Mouse (Mus musculus) midbrain, embryonic 16.5 days (tissue): ENCODE results near the gene 9230110F15Rik. TPM values are rescaled to one million over a fixed set of nuclear protein-coding genes. Genes with fewer than 3 reads are reported as not detected.
"Not testable (repeated sequence)": the region's sequence is repeated elsewhere in the genome, so short reads cannot be mapped to it uniquely, and the experiment has no call there.

Experiments used
- ATAC-seq: fragments of 200-750 bp; cut with Nextera tagmentation; 2 replicates; pipeline ENCODE4 v1.8.0; 2017; ENCODE audit warnings: moderate TSS enrichment
- H3K27ac ChIP-seq: fragments of 300-500 bp; sonication (generic); 2 replicates; pipeline ENCODE4 v1.5.1; 2014; ENCODE audit warnings: mild to moderate bottlenecking, low read length, mixed read lengths
- H3K27me3 ChIP-seq: fragments of 300-500 bp; sonication (generic); 2 replicates; pipeline ENCODE4 v1.6.1; 2014; ENCODE audit warnings: low read depth, low read length, mixed read lengths; ENCODE audit not compliant: control insufficient read depth, insufficient read depth
- H3K36me3 ChIP-seq: fragments of 300-500 bp; sonication (generic); 2 replicates; pipeline ENCODE4 v1.6.1; 2014; ENCODE audit warnings: mild to moderate bottlenecking, low read length, moderate library complexity, mixed read lengths; ENCODE audit not compliant: control insufficient read depth, insufficient read depth
- H3K4me1 ChIP-seq: fragments of 300-500 bp; sonication (generic); 2 replicates; pipeline ENCODE4 v1.6.1; 2014; ENCODE audit warnings: mild to moderate bottlenecking, low read length, mixed read lengths; ENCODE audit not compliant: control insufficient read depth, insufficient read depth
- H3K4me2 ChIP-seq: fragments of 300-500 bp; sonication (generic); 2 replicates; pipeline ENCODE4 v1.6.1; 2014; ENCODE audit warnings: mild to moderate bottlenecking, low read length, mixed read lengths
- H3K4me3 ChIP-seq: fragments of 300-500 bp; sonication (generic); 2 replicates; pipeline ENCODE4 v1.5.1; 2014; ENCODE audit warnings: low read depth, mild to moderate bottlenecking, low read length, moderate library complexity, mixed read lengths
- H3K9ac ChIP-seq: fragments of 300-500 bp; sonication (generic); 2 replicates; pipeline ENCODE4 v1.6.1; 2014; ENCODE audit warnings: low read depth, low read length, mixed read lengths
- H3K9me3 ChIP-seq: fragments of 300-500 bp; sonication (generic); replicated peaks from 2 replicates; pipeline ENCODE4 v1.6.1; 2014; ENCODE audit warnings: mild to moderate bottlenecking, low read length, mixed read lengths; ENCODE audit not compliant: control insufficient read depth, poor library complexity, severe bottlenecking
- WGBS: fragments of 180-500 bp; shearing (Covaris S2); extraction: QIAGEN DNeasy Blood & Tissue Kit; methylation state at CpG from one replicate; pipeline ENCODE4 v1.1.7; 2014; 5-methylcytosine and 5-hydroxymethylcytosine counted together
- polyA plus RNA-seq: library from polyadenylated mRNA; unstranded; fragments of >200 nt; fragmentation: Nextera tagmentation; extraction: Ambion mirVana; gene quantifications from 2 replicates; pipeline ENCODE4 v1.2.1, GENCODE M21; 2015

Gene 9230110F15Rik
- 0.19 TPM in 1 of 2 replicates, not detected in the other for polyA plus RNA-seq

DNA sequence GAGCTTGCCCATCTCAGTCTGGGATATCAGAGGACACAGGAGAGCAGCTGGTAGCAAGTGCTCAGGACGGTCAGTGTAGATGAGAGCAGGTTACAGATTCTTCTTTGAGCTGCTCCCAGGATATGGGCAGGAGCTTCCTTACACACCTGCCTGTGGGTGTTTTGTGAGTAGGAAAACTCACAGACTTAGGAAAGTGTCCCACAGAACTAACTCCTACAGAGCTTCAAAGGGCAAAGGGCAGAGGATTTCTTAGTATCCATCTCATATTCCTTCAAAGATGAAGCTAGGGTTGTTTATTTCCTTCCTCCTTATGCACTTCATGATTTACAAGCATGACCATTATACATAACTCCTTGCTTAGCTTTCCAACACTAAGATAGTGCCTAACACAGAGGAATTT, at the start of gene 9230110F15Rik:
9230110F15Rik (minus strand) TSS at position 101 of the 400 bp plus-strand sequence.
- Histone ChIP-seq H3K4me3 (no peak within 1 kb of the TSS), H3K9me3 (no peaks in the 10 kb centered on the region), H3K4me1 (no peaks in the 10 kb centered on the region), H3K4me2 (no peak within 1 kb of the TSS), H3K36me3 (no peaks in the 10 kb centered on the region), H3K27me3 (no peaks in the 10 kb centered on the region), H3K9ac (no peak within 1 kb of the TSS), H3K27ac (no peak within 1 kb of the TSS)
- 70% methylated on average over 1 of the region's 1 CpGs for WGBS
- no peak for ATAC-seq

DNA sequence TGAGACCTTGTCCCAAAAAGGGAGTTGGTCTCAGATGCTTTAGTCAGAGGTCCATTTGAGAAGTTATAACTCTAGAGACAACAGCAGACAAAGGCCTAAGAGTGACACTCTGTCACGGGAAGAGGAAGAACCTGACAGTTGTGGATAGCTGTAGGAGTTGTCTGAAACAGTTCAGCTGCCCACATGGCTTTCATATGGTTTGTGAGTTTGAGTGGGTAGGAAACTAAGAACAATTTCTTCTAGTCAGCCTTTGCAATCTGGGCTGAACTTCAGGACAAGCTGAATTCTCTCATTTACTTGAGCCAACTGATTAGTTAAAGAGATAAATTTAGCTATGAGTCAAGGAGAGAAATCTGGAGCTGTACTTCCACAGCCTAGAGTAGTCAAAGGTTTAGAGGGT, 49.2 kb upstream of the 9230110F15Rik start:
- not testable (repeated sequence) for H3K4me2 ChIP-seq, H3K4me3 ChIP-seq, H3K27me3 ChIP-seq, H3K36me3 ChIP-seq, H3K9me3 ChIP-seq, ATAC-seq, H3K9ac ChIP-seq, H3K27ac ChIP-seq, H3K4me1 ChIP-seq
- WGBS: 60% methylated on average over 1 of the region's 1 CpGs

DNA sequence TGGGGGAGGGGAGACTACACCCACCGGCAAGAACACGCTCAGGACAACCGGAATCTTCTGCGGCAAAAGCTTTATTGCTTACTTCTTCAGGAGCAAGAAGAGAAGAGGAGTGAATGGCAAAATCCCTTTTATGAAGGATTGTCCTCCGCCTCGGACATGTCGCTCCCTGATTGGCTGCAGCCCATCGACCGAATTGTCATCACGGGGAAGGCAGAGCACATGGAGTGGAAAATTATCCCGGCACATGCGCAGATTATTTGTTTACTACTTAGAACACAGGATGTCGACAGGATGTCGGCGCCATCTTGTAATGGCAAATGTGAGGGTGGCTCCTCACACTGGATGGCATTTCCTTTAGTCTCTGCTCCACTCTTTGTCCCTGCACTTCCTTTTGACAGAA, 26.1 kb downstream of the 9230110F15Rik start:
- H3K4me2 ChIP-seq, H3K9me3 ChIP-seq, H3K9ac ChIP-seq, H3K36me3 ChIP-seq, ATAC-seq, H3K4me1 ChIP-seq, H3K27ac ChIP-seq, H3K27me3 ChIP-seq, H3K4me3 ChIP-seq: not testable (repeated sequence)
- 94% methylated on average over 15 of the region's 15 CpGs for WGBS

DNA sequence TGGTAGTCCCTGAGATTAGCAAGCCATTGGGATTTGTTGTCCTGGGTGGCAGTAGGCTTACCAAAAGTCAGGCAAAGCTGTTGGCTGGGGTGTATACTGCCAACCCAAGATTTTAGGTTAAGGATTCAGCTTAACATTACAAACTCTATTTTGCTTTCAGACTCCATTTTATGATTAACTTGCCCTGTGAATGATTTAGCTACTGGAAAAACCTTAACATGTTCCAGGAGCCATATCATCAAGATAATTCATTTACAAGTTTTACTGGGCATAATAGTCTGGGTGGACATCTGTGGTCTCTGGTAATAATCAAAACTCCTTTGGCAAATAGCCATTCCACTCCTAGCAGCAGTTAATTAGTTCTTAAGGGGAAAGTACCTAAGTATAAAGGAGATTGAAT, 45.8 kb downstream of the 9230110F15Rik start:
- no peak overlapping the region for H3K4me3 ChIP-seq
- H3K27me3 ChIP-seq: no peaks in the 10 kb centered on the region
- no peak for ATAC-seq
- no peaks in the 10 kb centered on the region; the same call in none of the 2 replicates for H3K9me3 ChIP-seq
- H3K4me1 ChIP-seq: no peaks in the 10 kb centered on the region
- no peak overlapping the region for H3K9ac ChIP-seq
- H3K4me2 ChIP-seq: no peak overlapping the region
- H3K36me3 ChIP-seq: no peaks in the 10 kb centered on the region
- H3K27ac ChIP-seq: no peak overlapping the region

DNA sequence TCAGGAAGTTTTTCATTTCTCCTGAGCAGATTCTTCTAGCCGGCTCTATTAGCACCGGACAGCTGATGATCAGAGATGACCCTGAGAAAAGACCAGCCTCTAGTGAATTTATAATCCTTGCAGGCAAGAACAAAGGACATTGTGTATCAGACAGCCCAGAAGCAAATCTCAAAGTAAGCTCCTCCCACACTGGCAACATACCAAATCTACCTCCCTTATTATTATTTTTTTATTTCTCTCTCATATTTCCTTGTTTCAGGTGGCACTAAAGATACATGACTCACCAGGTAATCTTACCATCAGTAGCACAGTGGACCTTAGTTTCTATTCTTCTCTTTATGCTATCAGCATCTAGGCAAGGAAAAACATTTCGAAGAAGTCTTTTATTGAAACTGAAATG, 53.9 kb downstream of the 9230110F15Rik start, which contains the start of the genes Gm27235 and D730048I06Rik:
Gm27235 (minus strand) TSS at position 101 of the 400 bp plus-strand sequence.
D730048I06Rik (minus strand) TSS at position 112 of the 400 bp plus-strand sequence.
- Histone ChIP-seq H3K9ac (no peak within 1 kb of the TSS), H3K4me2 (no peak within 1 kb of the TSS), H3K9me3 (peaks cover 11% of the 10 kb centered on the region), H3K36me3 (no peaks in the 10 kb centered on the region), H3K4me3 (no peak within 1 kb of the TSS), H3K27ac (no peak within 1 kb of the TSS), H3K27me3 (no peaks in the 10 kb centered on the region), H3K4me1 (no peaks in the 10 kb centered on the region)
- ATAC-seq: no peak
- 90% methylated on average over 3 of the region's 3 CpGs for WGBS

Other genes with a start within 250 kb of the 9230110F15Rik start
- gene Pate4, start 232.2 kb downstream of the 9230110F15Rik start, polyA plus RNA-seq: not detected in 2 replicates
- not detected in 2 replicates for gene Pate3, start 195.9 kb downstream of the 9230110F15Rik start, polyA plus RNA-seq
- gene Pate1, start 156.8 kb downstream of the 9230110F15Rik start, polyA plus RNA-seq: not detected in 2 replicates
- not detected in 2 replicates for gene Gm17677, start 103.1 kb downstream of the 9230110F15Rik start, polyA plus RNA-seq
- not detected in 2 replicates for gene Gm17727, start 66.0 kb downstream of the 9230110F15Rik start, polyA plus RNA-seq
- gene Gm27235, start 54.0 kb downstream of the 9230110F15Rik start, polyA plus RNA-seq: not detected in 2 replicates
- not detected in 2 replicates for gene D730048I06Rik, start 54.0 kb downstream of the 9230110F15Rik start, polyA plus RNA-seq
- gene 9230113P08Rik, start 64.3 kb upstream of the 9230110F15Rik start, polyA plus RNA-seq: not detected in 2 replicates